Mouse (Mus musculus): ENCODE data around the gene Ptpdc1. TPM values are rescaled to one million over a fixed set of nuclear protein-coding genes. Genes with fewer than 3 reads are reported as not detected.

Ptpdc1 gene
- total and polyA plus RNA-seq, 3 experiments: not detected

- DNase-seq (ENCODE audit: extremely low read depth): no peak
- in situ Hi-C loops (cut with MboI; ENCODE audit: low pct_ligation_motif_present, low pct_unique_long_range_greater_than_20kb, low sequenced_read_pairs): loop anchor here (10.0 kb wide), 1 partner anchor 47 kb away; no protein-coding TSS in a partner anchor
- Histone ChIP-seq H3K9me3 (replicated peaks; ENCODE audit: low read length) (no peaks in the 10 kb centered on the region), H3K9ac (ENCODE audit: insufficient read depth, low read depth) (no peak overlapping the region), H3K27ac (ENCODE audit: insufficient read depth, low read depth) (no peak overlapping the region), H3K36me3 (replicated peaks in 1 of 2; ENCODE audit: control insufficient read depth in 1 of 2, insufficient read depth in 1 of 2, low read length in 1 of 2) (no peaks in the 10 kb centered on the region), H3K4me2 (ENCODE audit: insufficient read depth, low read depth, poor library complexity, severe bottlenecking) (no peak overlapping the region), H3K79me2 (replicated peaks; ENCODE audit: control insufficient read depth, extremely low read depth, insufficient read depth, poor library complexity, severe bottlenecking) (no peaks in the 10 kb centered on the region), H3K27me3 (replicated peaks) (no peaks in the 10 kb centered on the region), H3K4me3 (replicated peaks in 1 of 3; ENCODE audit: low read depth in 2 of 3, low read length in 2 of 3, poor library complexity in 1 of 3) (no peak overlapping the region), H3K4me1 (ENCODE audit: control insufficient read depth in 1 of 2, insufficient read depth in 2 of 2) (peaks cover 9 to 17% of the 10 kb centered on the region in 2 experiments)
- no peak for TF ChIP-seq MAX (IDR thresholded peaks at IDR 0.05; ENCODE audit: low read length)
- dilution Hi-C loops (cut with MboI; ENCODE audit: extremely low pct_ligation_motif_present, extremely low pct_unique_long_range_greater_than_20kb, low sequenced_read_pairs): no loop called here
Measured at GRCm38 (mm10) chr13:48587354-48587753, 38.1 kb downstream of the Ptpdc1 start.

GRCm38 (mm10) chr13:48586496-48586895 lies 39.0 kb downstream of the Ptpdc1 start:
- no peak for TF ChIP-seq JUND (conservative IDR thresholded peaks at IDR 0.05; ENCODE audit: low read depth, low read length)
- TF ChIP-seq RCOR1 (conservative IDR thresholded peaks at IDR 0.05; ENCODE audit: low read depth, low read length): no peak
- no peak for TF ChIP-seq JUN (IDR thresholded peaks at IDR 0.05; ENCODE audit: insufficient read depth, low read depth, low read length)
- no peak for TF ChIP-seq ELF1 (IDR thresholded peaks at IDR 0.05; ENCODE audit: low read depth, low read length)
- TF ChIP-seq PAX5 (IDR thresholded peaks at IDR 0.05; ENCODE audit: low read length): no peak
- TF ChIP-seq ETS1 (conservative IDR thresholded peaks at IDR 0.05; ENCODE audit: low read depth, low read length): no peak
- TF ChIP-seq NRF1 (IDR thresholded peaks at IDR 0.05; ENCODE audit: low read depth, low read length): no peak
- TF ChIP-seq CHD2 (IDR thresholded peaks at IDR 0.05; ENCODE audit: low read length): no peak
- no peak for TF ChIP-seq CTCF (conservative IDR thresholded peaks at IDR 0.05 in 1 of 2, IDR thresholded peaks at IDR 0.05 in 1 of 2; ENCODE audit: low read depth in 2 of 2, low read length in 2 of 2)
- no peak for TF ChIP-seq TBP (conservative IDR thresholded peaks at IDR 0.05; ENCODE audit: low read depth, low read length)
- TF ChIP-seq SIN3A (IDR thresholded peaks at IDR 0.05; ENCODE audit: low read length): no peak
- no peak for TF ChIP-seq CHD1 (IDR thresholded peaks at IDR 0.05; ENCODE audit: low read depth, low read length)
- no peak for TF ChIP-seq USF1 (IDR thresholded peaks at IDR 0.05; ENCODE audit: low read depth, low read length)
- no peak for TF ChIP-seq ZC3H11A (IDR thresholded peaks at IDR 0.05; ENCODE audit: low read depth, low read length)
- TF ChIP-seq UBTF (IDR thresholded peaks at IDR 0.05; ENCODE audit: low read depth, low read length): no peak
- Histone ChIP-seq H3K4me2 (ENCODE audit: insufficient read depth, low read depth, poor library complexity, severe bottlenecking) (no peak overlapping the region), H3K27ac (ENCODE audit: insufficient read depth, low read depth) (no peak overlapping the region), H3K4me3 (replicated peaks in 1 of 3; ENCODE audit: low read depth in 2 of 3, low read length in 2 of 3, poor library complexity in 1 of 3) (no peak overlapping the region), H3K4me1 (ENCODE audit: control insufficient read depth in 1 of 2, insufficient read depth in 2 of 2) (peaks cover 9 to 17% of the 10 kb centered on the region in 2 experiments), H3K9me3 (replicated peaks; ENCODE audit: low read length) (no peaks in the 10 kb centered on the region), H3K79me2 (replicated peaks; ENCODE audit: control insufficient read depth, extremely low read depth, insufficient read depth, poor library complexity, severe bottlenecking) (no peaks in the 10 kb centered on the region), H3K27me3 (replicated peaks) (no peaks in the 10 kb centered on the region), H3K36me3 (replicated peaks in 1 of 2; ENCODE audit: control insufficient read depth in 1 of 2, insufficient read depth in 1 of 2, low read length in 1 of 2) (no peaks in the 10 kb centered on the region), H3K9ac (ENCODE audit: insufficient read depth, low read depth) (no peak overlapping the region)
- DNase-seq (ENCODE audit: extremely low read depth): no peak
- dilution Hi-C loops (cut with MboI; ENCODE audit: extremely low pct_ligation_motif_present, extremely low pct_unique_long_range_greater_than_20kb, low sequenced_read_pairs) (no loop called here), in situ Hi-C loops (cut with MboI; ENCODE audit: low pct_ligation_motif_present, low pct_unique_long_range_greater_than_20kb, low sequenced_read_pairs) (loop anchor here (10.0 kb wide), 1 partner anchor 48 kb away; no protein-coding TSS in a partner anchor)
